Mouse (Mus musculus): Measurements from ENCODE around the gene Tefm. TPM values are rescaled to one million over a fixed set of nuclear protein-coding genes. Genes with fewer than 3 reads are reported as not detected.

The Tefm gene
- total and polyA plus RNA-seq, 3 experiments, result 34.4 to 70.2 (median 43.9) TPM

DNA sequence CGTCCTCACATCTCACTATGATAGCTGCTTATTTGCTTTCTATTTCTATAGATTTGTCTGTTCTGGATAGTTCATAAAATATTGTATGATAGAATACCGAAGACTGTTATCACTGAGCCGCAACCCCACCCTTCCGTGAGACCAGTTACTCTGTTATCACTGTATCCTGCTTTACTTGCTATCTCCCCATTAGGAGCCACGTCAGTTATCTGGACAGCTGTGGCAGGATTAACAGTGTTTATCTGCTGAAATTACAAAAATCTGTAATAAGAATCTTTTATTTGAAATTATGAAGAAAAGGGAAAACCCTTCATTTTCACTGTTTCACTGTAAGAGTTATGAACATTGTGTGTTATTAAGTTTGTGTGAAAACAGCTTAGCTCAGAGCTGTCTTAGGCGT, 40.7 kb downstream of the Tefm start:
- Histone ChIP-seq H3K27ac (ENCODE audit: insufficient read depth, low read depth) (no peak overlapping the region), H3K36me3 (replicated peaks in 1 of 2; ENCODE audit: control insufficient read depth in 1 of 2, insufficient read depth in 1 of 2, low read length in 1 of 2) (peaks cover 49 to 85% of the 10 kb centered on the region in 2 experiments), H3K4me3 (replicated peaks in 1 of 3; ENCODE audit: low read depth in 2 of 3, low read length in 2 of 3, poor library complexity in 1 of 3) (no peak overlapping the region), H3K4me1 (ENCODE audit: control insufficient read depth in 1 of 2, insufficient read depth in 2 of 2) (peaks cover 0 to 4% of the 10 kb centered on the region in 2 experiments; a peak in 1 of 4 replicates), H3K9ac (ENCODE audit: insufficient read depth, low read depth) (no peak overlapping the region), H3K27me3 (replicated peaks) (no peaks in the 10 kb centered on the region), H3K4me2 (ENCODE audit: insufficient read depth, low read depth, poor library complexity, severe bottlenecking) (no peak overlapping the region), H3K79me2 (replicated peaks; ENCODE audit: control insufficient read depth, extremely low read depth, insufficient read depth, poor library complexity, severe bottlenecking) (peaks cover 22% of the 10 kb centered on the region), H3K9me3 (replicated peaks; ENCODE audit: low read length) (no peaks in the 10 kb centered on the region)
- in situ Hi-C loops (cut with MboI; ENCODE audit: low pct_ligation_motif_present, low pct_unique_long_range_greater_than_20kb, low sequenced_read_pairs) (no loop called here), dilution Hi-C loops (cut with MboI; ENCODE audit: extremely low pct_ligation_motif_present, extremely low pct_unique_long_range_greater_than_20kb, low sequenced_read_pairs) (no loop called here)
- TF ChIP-seq ZNF384 (IDR thresholded peaks at IDR 0.05; ENCODE audit: low read depth, low read length), result no peak
- no peak for TF ChIP-seq RCOR1 (conservative IDR thresholded peaks at IDR 0.05; ENCODE audit: low read depth, low read length)
- TF ChIP-seq UBTF (IDR thresholded peaks at IDR 0.05; ENCODE audit: low read depth, low read length), result no peak
- no peak for TF ChIP-seq E2F4 (IDR thresholded peaks at IDR 0.05; ENCODE audit: insufficient replicate concordance, low read depth, low read length)
- no peak for TF ChIP-seq MAX (IDR thresholded peaks at IDR 0.05; ENCODE audit: low read length)
- TF ChIP-seq JUN (IDR thresholded peaks at IDR 0.05; ENCODE audit: insufficient read depth, low read depth, low read length), result no peak
- no peak for TF ChIP-seq CTCF (conservative IDR thresholded peaks at IDR 0.05 in 1 of 2, IDR thresholded peaks at IDR 0.05 in 1 of 2; ENCODE audit: low read depth in 2 of 2, low read length in 2 of 2)
- TF ChIP-seq ZKSCAN1 (IDR thresholded peaks at IDR 0.05; ENCODE audit: borderline replicate concordance, low read depth, low read length), result no peak
- TF ChIP-seq NRF1 (IDR thresholded peaks at IDR 0.05; ENCODE audit: low read depth, low read length), result no peak
- no peak for TF ChIP-seq TBP (conservative IDR thresholded peaks at IDR 0.05; ENCODE audit: low read depth, low read length)
- TF ChIP-seq SIN3A (IDR thresholded peaks at IDR 0.05; ENCODE audit: low read length), result no peak
- TF ChIP-seq POLR2AphosphoS2 (IDR thresholded peaks at IDR 0.05; ENCODE audit: low read depth, low read length), result no peak
- no peak for TF ChIP-seq SMC3 (IDR thresholded peaks at IDR 0.05; ENCODE audit: low read depth, low read length)
- TF ChIP-seq ZMIZ1 (IDR thresholded peaks at IDR 0.05; ENCODE audit: low read depth, low read length), result no peak
- no peak for TF ChIP-seq KAT2A (IDR thresholded peaks at IDR 0.05; ENCODE audit: insufficient replicate concordance, low read length)
- no peak for DNase-seq (ENCODE audit: extremely low read depth)

- Histone ChIP-seq H3K27me3 (replicated peaks) (no peaks in the 10 kb centered on the region), H3K27ac (ENCODE audit: insufficient read depth, low read depth) (no peak overlapping the region), H3K36me3 (replicated peaks in 1 of 2; ENCODE audit: control insufficient read depth in 1 of 2, insufficient read depth in 1 of 2, low read length in 1 of 2) (peaks cover 52 to 90% of the 10 kb centered on the region in 2 experiments), H3K4me1 (ENCODE audit: control insufficient read depth in 1 of 2, insufficient read depth in 2 of 2) (peaks cover 0 to 15% of the 10 kb centered on the region in 2 experiments; a peak in 1 of 4 replicates), H3K4me2 (ENCODE audit: insufficient read depth, low read depth, poor library complexity, severe bottlenecking) (no peak overlapping the region), H3K9ac (ENCODE audit: insufficient read depth, low read depth) (no peak overlapping the region), H3K4me3 (replicated peaks in 1 of 3; ENCODE audit: low read depth in 2 of 3, low read length in 2 of 3, poor library complexity in 1 of 3) (no peak overlapping the region), H3K9me3 (replicated peaks; ENCODE audit: low read length) (no peaks in the 10 kb centered on the region), H3K79me2 (replicated peaks; ENCODE audit: control insufficient read depth, extremely low read depth, insufficient read depth, poor library complexity, severe bottlenecking) (peaks cover 40% of the 10 kb centered on the region)
- in situ Hi-C loops (cut with MboI; ENCODE audit: low pct_ligation_motif_present, low pct_unique_long_range_greater_than_20kb, low sequenced_read_pairs) (no loop called here), dilution Hi-C loops (cut with MboI; ENCODE audit: extremely low pct_ligation_motif_present, extremely low pct_unique_long_range_greater_than_20kb, low sequenced_read_pairs) (no loop called here)
- TF ChIP-seq RCOR1 (conservative IDR thresholded peaks at IDR 0.05; ENCODE audit: low read depth, low read length) (no peak), EP300 (IDR thresholded peaks at IDR 0.05; ENCODE audit: low read length) (no peak), POLR2AphosphoS2 (IDR thresholded peaks at IDR 0.05; ENCODE audit: low read depth, low read length) (no peak), NRF1 (IDR thresholded peaks at IDR 0.05; ENCODE audit: low read depth, low read length) (no peak), USF1 (IDR thresholded peaks at IDR 0.05; ENCODE audit: low read depth, low read length) (no peak), SIN3A (IDR thresholded peaks at IDR 0.05; ENCODE audit: low read length) (no peak), HCFC1 (IDR thresholded peaks at IDR 0.05; ENCODE audit: low read depth, low read length) (no peak), SMC3 (IDR thresholded peaks at IDR 0.05; ENCODE audit: low read depth, low read length) (no peak), NELFE (IDR thresholded peaks at IDR 0.05; ENCODE audit: low read depth, low read length) (no peak), MAZ (IDR thresholded peaks at IDR 0.05; ENCODE audit: low read depth, low read length) (no peak), ZC3H11A (IDR thresholded peaks at IDR 0.05; ENCODE audit: low read depth, low read length) (no peak), JUN (IDR thresholded peaks at IDR 0.05; ENCODE audit: insufficient read depth, low read depth, low read length) (no peak), ZNF384 (IDR thresholded peaks at IDR 0.05; ENCODE audit: low read depth, low read length) (no peak), RAD21 (IDR thresholded peaks at IDR 0.05; ENCODE audit: low read depth, low read length) (no peak), IRF4 (IDR thresholded peaks at IDR 0.05; ENCODE audit: low read depth, low read length) (no peak), GABPA (IDR thresholded peaks at IDR 0.05; ENCODE audit: insufficient replicate concordance, low read depth, low read length) (no peak), MYC (IDR thresholded peaks at IDR 0.05; ENCODE audit: low read depth, low read length) (no peak)
- no peak for DNase-seq (ENCODE audit: extremely low read depth)
Measured at GRCm38 (mm10) chr11:80098444-80099056, 43.4 kb downstream of the Tefm start.

Measured in CH12.LX (cell line).